Mouse (Mus musculus) myocyte (in vitro differentiated cells): ENCODE measurements around the gene Slc22a16. TPM values are rescaled to one million over a fixed set of nuclear protein-coding genes. Genes with fewer than 3 reads are reported as not detected.
"Not testable (repeated sequence)": the region's sequence is repeated elsewhere in the genome, so short reads cannot be mapped to it uniquely, and the experiment has no call there.

Source experiments
- H3K27me3 ChIP-seq: one replicate; pipeline ENCODE4 v1.6.1; 2011; ENCODE audit not compliant: control insufficient read depth, insufficient read depth, insufficient read length
- H3K36me3 ChIP-seq: one replicate; pipeline ENCODE4 v1.6.1; 2011; ENCODE audit not compliant: control insufficient read depth, insufficient read depth
- H3K4me2 ChIP-seq: one replicate; pipeline ENCODE4 v1.6.1; 2011; ENCODE audit warnings: low read depth, control low read depth
- H3K4me3 ChIP-seq: one replicate; pipeline ENCODE4 v1.5.1; 2011; ENCODE audit warnings: mild to moderate bottlenecking, control low read depth, moderate library complexity
- H3K79me2 ChIP-seq: one replicate; pipeline ENCODE4 v1.6.1; 2011; ENCODE audit not compliant: control insufficient read depth, insufficient read depth
- H3ac ChIP-seq: one replicate; pipeline ENCODE4 v1.6.1; 2011; ENCODE audit not compliant: control insufficient read depth, insufficient read length
- CEBPB ChIP-seq: IDR thresholded peaks from 2 replicates; pipeline ENCODE4 v1.6.1; 2011; ENCODE audit warnings: mild to moderate bottlenecking, moderate library complexity; ENCODE audit not compliant: poor library complexity, insufficient read depth, severe bottlenecking
- E2F4 ChIP-seq: IDR thresholded peaks from one replicate; pipeline ENCODE4 v1.6.1; 2011; ENCODE audit warnings: mild to moderate bottlenecking, control low read depth, moderate library complexity; ENCODE audit not compliant: insufficient read depth
- MAX ChIP-seq: IDR thresholded peaks from one replicate; pipeline ENCODE4 v1.6.1; 2011; ENCODE audit warnings: low read depth, mild to moderate bottlenecking, control low read depth
- MYOD1 ChIP-seq, 3 experiments: IDR thresholded peaks; one replicate each; pipeline ENCODE4 v1.6.1; 2011; ENCODE audit warnings: control low read depth in 2 of 3, low read depth in 2 of 3, mild to moderate bottlenecking in 2 of 3, moderate library complexity in 1 of 3; ENCODE audit not compliant: insufficient read length in 2 of 3, control insufficient read depth in 1 of 3
- MYOG ChIP-seq, 3 experiments: IDR thresholded peaks; one replicate each; pipeline ENCODE4 v1.6.1; 2011; ENCODE audit warnings: control low read depth in 2 of 3, low read depth in 2 of 3, mild to moderate bottlenecking in 2 of 3; ENCODE audit not compliant: insufficient read length in 2 of 3, control insufficient read depth in 1 of 3, insufficient read depth in 1 of 3
- POLR2A ChIP-seq: IDR thresholded peaks from one replicate; pipeline ENCODE4 v1.6.1; 2011; ENCODE audit warnings: low read depth, mild to moderate bottlenecking, control low read depth, moderate library complexity; ENCODE audit not compliant: insufficient read length
- POLR2AphosphoS2 ChIP-seq: IDR thresholded peaks from one replicate; pipeline ENCODE4 v1.6.1; 2011; ENCODE audit warnings: low read depth, control low read depth; ENCODE audit not compliant: insufficient read length
- REST ChIP-seq: IDR thresholded peaks from one replicate; pipeline ENCODE4 v1.6.1; 2011; ENCODE audit warnings: mild to moderate bottlenecking, control low read depth, moderate library complexity; ENCODE audit not compliant: insufficient read depth, insufficient read length
- SRF ChIP-seq: IDR thresholded peaks from one replicate; pipeline ENCODE4 v1.6.1; 2011; ENCODE audit warnings: low read depth; ENCODE audit not compliant: control insufficient read depth, insufficient read length
- TCF12 ChIP-seq: IDR thresholded peaks from one replicate; pipeline ENCODE4 v1.6.1; 2011; ENCODE audit warnings: mild to moderate bottlenecking, control low read depth; ENCODE audit not compliant: poor library complexity, insufficient read depth, severe bottlenecking
- TCF3 ChIP-seq: IDR thresholded peaks from one replicate; pipeline ENCODE4 v1.6.1; 2011; ENCODE audit warnings: low read depth, control low read depth; ENCODE audit not compliant: insufficient read length
- USF1 ChIP-seq: IDR thresholded peaks from one replicate; pipeline ENCODE4 v1.6.1; 2011; ENCODE audit warnings: low read depth, mild to moderate bottlenecking, control low read depth, moderate library complexity
- polyA plus RNA-seq: library from polyadenylated mRNA; unstranded; fragments of >200 nt; fragmentation: generic; extraction: Trizol; gene quantifications from one replicate; pipeline ENCODE4 v1.2.1, GENCODE M21; 2012; ENCODE audit warnings: missing spikeins

The Slc22a16 gene
- polyA plus RNA-seq, 1 experiment = not detected

DNA sequence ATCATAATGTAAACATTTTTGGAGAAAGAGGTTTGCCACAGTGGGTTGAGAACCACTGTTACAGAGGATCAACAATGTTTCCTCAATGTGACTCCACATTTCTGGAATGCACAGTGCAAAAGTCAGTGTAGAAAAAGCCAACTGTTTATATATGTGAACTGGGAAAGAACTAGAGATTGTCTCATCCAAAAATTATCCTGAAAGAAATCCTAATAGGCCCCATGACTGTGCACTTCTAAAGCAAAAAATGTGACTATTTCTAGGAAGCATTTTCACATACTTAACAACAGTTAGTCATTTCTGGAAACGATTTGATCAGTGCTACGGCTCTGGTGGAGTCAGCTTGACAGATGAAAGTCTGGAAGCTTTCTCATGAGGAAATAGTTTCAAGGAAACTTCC, 18.3 kb upstream of the Slc22a16 start:
- H3K27me3 ChIP-seq = no peaks in the 10 kb centered on the region
- H3ac ChIP-seq = no peak overlapping the region
- no peak overlapping the region for H3K4me2 ChIP-seq
- TF ChIP-seq POLR2A = no peak
- no peak for TF ChIP-seq E2F4
- no peak for TF ChIP-seq MYOG (IDR thresholded peaks at IDR 0.05; ENCODE audit: control insufficient read depth in 1 of 3, insufficient read depth in 1 of 3, insufficient read length in 2 of 3, low read depth in 2 of 3)
- TF ChIP-seq TCF3 = no peak
- no peak for TF ChIP-seq USF1
- no peak for TF ChIP-seq CEBPB
- no peak for TF ChIP-seq MYOD1 (IDR thresholded peaks at IDR 0.05; ENCODE audit: control insufficient read depth in 1 of 3, insufficient read length in 2 of 3, low read depth in 2 of 3)
- TF ChIP-seq SRF = no peak
- no peak for TF ChIP-seq REST
- no peak for TF ChIP-seq POLR2AphosphoS2
- TF ChIP-seq TCF12 = no peak
- TF ChIP-seq MAX = no peak
- no peaks in the 10 kb centered on the region for H3K36me3 ChIP-seq
- no peaks in the 10 kb centered on the region for H3K79me2 ChIP-seq
- H3K4me3 ChIP-seq = no peak overlapping the region

DNA sequence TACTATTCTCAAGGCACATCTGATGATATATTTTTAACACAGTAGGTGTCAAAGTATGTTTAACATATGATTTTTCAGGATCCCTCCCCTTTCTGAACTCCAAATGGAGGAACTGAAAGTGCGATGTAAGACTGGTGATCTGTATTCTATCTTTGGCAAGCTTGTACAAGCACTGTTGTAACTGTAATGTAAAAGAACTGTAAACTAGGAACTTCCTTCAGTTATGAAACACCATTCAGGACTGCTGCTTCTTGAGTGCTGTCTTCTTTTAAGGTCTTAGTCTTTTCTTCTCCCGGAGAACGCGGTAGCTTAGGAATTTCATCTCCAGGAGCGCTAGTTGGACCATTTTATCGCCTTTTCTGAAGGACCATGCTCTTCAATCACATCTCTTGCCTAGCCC, 4.4 kb upstream of the Slc22a16 start:
- not testable (repeated sequence) for H3ac ChIP-seq, H3K4me3 ChIP-seq

DNA sequence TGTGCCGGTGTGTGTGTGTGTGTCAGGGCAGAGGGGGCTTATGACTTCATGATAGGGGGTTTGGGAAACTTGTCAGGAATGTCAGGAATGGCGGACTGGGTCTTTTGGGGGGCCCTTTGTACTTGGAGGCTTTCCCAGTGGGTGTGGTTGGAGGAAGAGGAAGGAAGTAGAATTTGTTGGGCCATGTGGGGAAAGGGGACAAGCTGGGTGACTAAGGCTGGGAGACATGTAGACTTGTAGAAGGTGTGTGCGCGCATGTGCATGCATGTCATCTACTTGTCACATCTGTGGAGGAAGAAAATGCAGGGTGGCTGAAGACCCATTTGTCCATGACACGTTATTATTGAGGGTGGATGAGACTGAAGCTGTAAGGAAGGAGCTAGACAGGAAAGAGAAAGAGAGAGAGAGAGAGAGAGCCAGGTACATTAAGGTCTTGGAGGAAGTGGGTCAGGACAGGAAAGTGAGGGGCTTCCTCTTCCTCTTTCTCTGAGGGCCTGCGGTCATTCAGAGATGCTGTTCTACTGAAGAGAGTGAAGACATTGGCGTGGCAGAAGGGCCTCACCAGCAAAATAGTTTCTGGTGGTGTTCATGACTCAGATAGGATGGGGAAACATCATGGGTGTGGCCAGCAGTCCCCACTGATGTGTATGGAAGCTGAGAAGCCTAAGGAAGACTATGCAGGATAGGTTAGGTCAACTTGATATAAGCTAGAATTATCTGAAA, 5.9 kb downstream of the Slc22a16 start:
- H3K4me3 ChIP-seq = no peak overlapping the region
- no peaks in the 10 kb centered on the region for H3K36me3 ChIP-seq
- no peak for TF ChIP-seq MYOD1 (IDR thresholded peaks at IDR 0.05; ENCODE audit: control insufficient read depth in 1 of 3, insufficient read length in 2 of 3, low read depth in 2 of 3)
- TF ChIP-seq POLR2A = no peak
- no peak for TF ChIP-seq MYOG (IDR thresholded peaks at IDR 0.05; ENCODE audit: control insufficient read depth in 1 of 3, insufficient read depth in 1 of 3, insufficient read length in 2 of 3, low read depth in 2 of 3)
- no peak for TF ChIP-seq POLR2AphosphoS2
- TF ChIP-seq REST = no peak
- TF ChIP-seq E2F4 = no peak
- TF ChIP-seq CEBPB = no peak
- TF ChIP-seq USF1 = no peak
- TF ChIP-seq TCF12 = no peak
- no peaks in the 10 kb centered on the region for H3K27me3 ChIP-seq
- H3K4me2 ChIP-seq = no peak overlapping the region
- H3ac ChIP-seq = no peak overlapping the region
- no peaks in the 10 kb centered on the region for H3K79me2 ChIP-seq

More for the DNA sequence above, 4.4 kb upstream of the Slc22a16 start:
- H3K79me2 ChIP-seq, H3K36me3 ChIP-seq, H3K4me2 ChIP-seq, H3K27me3 ChIP-seq: not testable (repeated sequence)

DNA sequence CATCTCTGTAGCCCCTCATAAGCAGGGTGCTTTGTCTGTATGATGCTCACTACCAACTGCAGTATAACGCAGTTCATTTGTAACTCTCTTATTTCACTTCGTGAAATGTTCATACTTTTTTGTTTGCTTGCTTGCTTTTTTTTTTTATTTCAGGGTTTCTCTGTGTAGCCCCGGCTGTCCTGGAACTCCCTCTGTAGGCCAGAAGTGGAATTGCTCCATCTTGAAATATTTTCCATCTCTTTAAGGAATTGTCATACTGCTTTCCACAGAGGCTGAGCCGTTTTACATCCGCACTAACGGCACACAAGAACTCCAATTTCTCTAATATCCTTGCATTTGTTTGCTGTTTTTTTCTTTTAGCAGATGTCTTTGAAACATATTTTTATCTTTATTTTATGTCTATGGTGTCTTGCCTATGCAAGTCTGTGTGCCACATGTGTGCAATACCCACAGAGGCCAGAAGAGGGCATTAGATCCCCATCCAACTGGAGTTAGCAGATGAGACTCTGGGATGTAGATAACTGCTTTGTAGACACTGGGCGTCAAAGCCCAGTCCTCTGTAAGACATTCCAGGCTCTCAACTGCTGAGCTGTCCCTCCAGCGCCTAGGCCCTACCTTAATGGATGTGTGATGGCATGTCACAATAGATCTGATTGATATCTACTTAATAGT, 13.6 kb downstream of the Slc22a16 start:
- H3ac ChIP-seq = no peak overlapping the region
- H3K79me2 ChIP-seq = no peaks in the 10 kb centered on the region
- H3K4me2 ChIP-seq = no peak overlapping the region
- TF ChIP-seq USF1 (no peak), TCF3 (no peak), MYOG (IDR thresholded peaks at IDR 0.05; ENCODE audit: control insufficient read depth in 1 of 3, insufficient read depth in 1 of 3, insufficient read length in 2 of 3, low read depth in 2 of 3) (no peak), CEBPB (no peak), TCF12 (no peak), POLR2A (no peak), E2F4 (no peak), SRF (no peak), MAX (no peak), REST (no peak), POLR2AphosphoS2 (no peak), MYOD1 (IDR thresholded peaks at IDR 0.05; ENCODE audit: control insufficient read depth in 1 of 3, insufficient read length in 2 of 3, low read depth in 2 of 3) (no peak)
- no peak overlapping the region for H3K4me3 ChIP-seq
- no peaks in the 10 kb centered on the region for H3K27me3 ChIP-seq
- no peaks in the 10 kb centered on the region for H3K36me3 ChIP-seq

DNA sequence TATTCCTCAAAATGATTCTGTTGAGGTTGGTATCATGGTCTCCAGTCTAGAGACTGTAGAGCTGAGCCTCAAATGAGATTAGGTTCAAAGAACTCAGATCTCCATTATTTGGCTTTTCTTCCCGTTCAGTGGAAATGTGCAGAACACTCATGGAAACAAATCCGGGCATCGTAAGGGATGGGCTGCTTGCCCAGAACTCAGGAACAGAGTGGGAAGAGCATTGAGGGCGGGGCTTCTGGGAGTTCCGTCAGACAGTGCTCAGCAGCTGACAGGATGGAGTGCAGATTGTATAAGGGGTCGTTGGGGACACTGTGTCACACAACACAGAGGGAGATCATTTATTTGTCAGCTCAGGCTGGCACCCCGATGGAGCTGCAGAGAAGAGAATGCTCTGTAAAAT, 22.1 kb downstream of the Slc22a16 start:
- Histone ChIP-seq H3K4me3 (no peak overlapping the region), H3ac (no peak overlapping the region), H3K4me2 (no peak overlapping the region), H3K36me3 (no peaks in the 10 kb centered on the region), H3K27me3 (no peaks in the 10 kb centered on the region), H3K79me2 (no peaks in the 10 kb centered on the region)
- TF ChIP-seq CEBPB = no peak
- no peak for TF ChIP-seq TCF12
- no peak for TF ChIP-seq SRF
- no peak for TF ChIP-seq MYOG (IDR thresholded peaks at IDR 0.05; ENCODE audit: control insufficient read depth in 1 of 3, insufficient read depth in 1 of 3, insufficient read length in 2 of 3, low read depth in 2 of 3)
- no peak for TF ChIP-seq REST
- no peak for TF ChIP-seq POLR2AphosphoS2
- TF ChIP-seq E2F4 = no peak
- TF ChIP-seq POLR2A = no peak
- TF ChIP-seq TCF3 = no peak
- no peak for TF ChIP-seq MYOD1 (IDR thresholded peaks at IDR 0.05; ENCODE audit: control insufficient read depth in 1 of 3, insufficient read length in 2 of 3, low read depth in 2 of 3)
- no peak for TF ChIP-seq USF1
- TF ChIP-seq MAX = no peak
